Mouse (Mus musculus) gastrocnemius, adult 18-20 months (tissue): Measurements from ENCODE around the gene Kctd14. TPM values are rescaled to one million over a fixed set of nuclear protein-coding genes. Genes with fewer than 3 reads are reported as not detected.
A peak's percentile ranks its signal among the peaks of the same experiment; 100 is the strongest.
"Not testable (repeated sequence)": the region's sequence is repeated elsewhere in the genome, so short reads cannot be mapped to it uniquely, and the experiment has no call there.

ENCODE experiments used
- DNase-seq: peaks from one replicate; pipeline ENCODE4 v3.0.0; 2021; ENCODE audit warnings: low spot score
- long read RNA-seq, 2 experiments: library from polyadenylated mRNA; stranded (forward); transcript quantifications; one replicate each; pipeline ENCODE4 v2.0.0; 2021
- total RNA-seq, 2 experiments: library from RNA; stranded (reverse); gene quantifications; 2 replicates each; pipeline ENCODE4 v1.2.3; 2021

Kctd14 gene
- under 1 TPM in 1 of 2 experiments, not detected in 1; 0.14 TPM for total RNA-seq
- long read RNA-seq, experiment 1, result 0 reads
- long read RNA-seq, experiment 2, result 0 reads

- DNase-seq, result not testable (repeated sequence)
Measured at GRCm38 (mm10) chr7:97451023-97451422, at the start of gene Kctd14. Kctd14 (plus strand) TSS chr7:97451323.

- DNase-seq, result no peak
Measured at GRCm38 (mm10) chr7:97407145-97407544, 44.0 kb upstream of the Kctd14 start.

- no peak for DNase-seq
Measured at GRCm38 (mm10) chr7:97411106-97411505, 40.0 kb upstream of the Kctd14 start.

GRCm38 (mm10) chr7:97411575-97411974, 39.5 kb upstream of the Kctd14 start:
- DNase-seq, result no peak

GRCm38 (mm10) chr7:97413981-97414380, 37.1 kb upstream of the Kctd14 start:
- no peak for DNase-seq

- DNase-seq, result peak; percentile 36
Measured at GRCm38 (mm10) chr7:97414426-97414825, 36.7 kb upstream of the Kctd14 start.

GRCm38 (mm10) chr7:97414915-97415687, 36.0 kb upstream of the Kctd14 start:
- no peak for DNase-seq

GRCm38 (mm10) chr7:97416473-97416872, 34.6 kb upstream of the Kctd14 start:
- no peak for DNase-seq

- peak; percentile 86 for DNase-seq
Measured at GRCm38 (mm10) chr7:97416906-97417777, 34.0 kb upstream of the Kctd14 start, which contains the start of gene Thrsp. Thrsp (minus strand) TSS chr7:97417730.

- peak; percentile 39 for DNase-seq
Measured at GRCm38 (mm10) chr7:97418717-97419116, 32.4 kb upstream of the Kctd14 start.

GRCm38 (mm10) chr7:97419163-97419562, 32.0 kb upstream of the Kctd14 start:
- DNase-seq, result no peak

GRCm38 (mm10) chr7:97420406-97420805, 30.7 kb upstream of the Kctd14 start:
- DNase-seq, result no peak

- peak; percentile 34 for DNase-seq
Measured at GRCm38 (mm10) chr7:97420958-97421651, 30.0 kb upstream of the Kctd14 start.

- DNase-seq, result no peak
Measured at GRCm38 (mm10) chr7:97423754-97424153, 27.4 kb upstream of the Kctd14 start.

GRCm38 (mm10) chr7:97424621-97425245, 26.4 kb upstream of the Kctd14 start:
- peak; percentile 84 for DNase-seq

- DNase-seq, result no peak
Measured at GRCm38 (mm10) chr7:97426566-97426965, 24.6 kb upstream of the Kctd14 start.

- no peak for DNase-seq
Measured at GRCm38 (mm10) chr7:97427296-97427695, 23.8 kb upstream of the Kctd14 start.

- peak; percentile 68 for DNase-seq
Measured at GRCm38 (mm10) chr7:97427778-97428420, 23.2 kb upstream of the Kctd14 start.

- DNase-seq, result no peak
Measured at GRCm38 (mm10) chr7:97429705-97430104, 21.4 kb upstream of the Kctd14 start.

GRCm38 (mm10) chr7:97433517-97433916, 17.6 kb upstream of the Kctd14 start:
- not testable (repeated sequence) for DNase-seq

- no peak for DNase-seq
Measured at GRCm38 (mm10) chr7:97434517-97434916, 16.6 kb upstream of the Kctd14 start.
